Mouse (Mus musculus): ENCODE data around the gene Mcl1.
"Not testable (repeated sequence)": the region's sequence is repeated elsewhere in the genome, so short reads cannot be mapped to it uniquely, and the experiment has no call there.

Gene Mcl1

DNA sequence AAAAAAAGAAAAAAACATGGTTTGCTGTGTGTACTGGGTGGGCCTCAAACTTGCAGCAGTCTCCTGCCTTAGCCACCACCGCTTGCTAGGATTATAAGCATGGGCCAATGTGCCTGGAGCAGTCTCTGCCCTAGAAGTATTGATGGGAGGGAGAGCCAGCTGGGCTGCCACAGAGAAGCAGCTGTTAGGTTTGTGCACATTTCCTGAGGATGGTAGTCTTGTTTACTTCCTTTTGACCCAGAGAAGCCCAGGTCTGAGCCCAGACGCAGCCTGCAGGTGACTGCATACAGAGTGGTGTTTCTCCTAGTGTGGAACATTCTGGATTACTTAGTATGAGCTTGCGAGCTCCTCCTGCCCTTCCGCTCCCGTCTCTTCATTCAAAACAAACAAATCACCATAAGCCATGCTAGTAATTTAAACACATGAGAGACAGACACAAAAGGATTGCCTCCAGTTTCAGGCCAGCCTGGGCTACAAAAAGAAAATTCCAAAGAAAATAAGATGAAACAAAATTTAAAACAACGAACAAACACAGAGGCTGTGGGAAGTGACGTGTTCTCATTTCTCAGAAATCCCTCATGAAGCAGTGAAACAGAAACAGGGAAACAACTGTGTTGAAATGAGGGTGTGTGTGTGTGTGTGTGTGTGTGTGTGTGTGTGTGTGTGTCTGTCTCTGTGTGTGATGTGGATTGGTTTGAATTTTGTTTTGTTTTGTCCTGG lies 10.2 kb downstream of the Mcl1 start:
- DNase-seq: no peak

DNA sequence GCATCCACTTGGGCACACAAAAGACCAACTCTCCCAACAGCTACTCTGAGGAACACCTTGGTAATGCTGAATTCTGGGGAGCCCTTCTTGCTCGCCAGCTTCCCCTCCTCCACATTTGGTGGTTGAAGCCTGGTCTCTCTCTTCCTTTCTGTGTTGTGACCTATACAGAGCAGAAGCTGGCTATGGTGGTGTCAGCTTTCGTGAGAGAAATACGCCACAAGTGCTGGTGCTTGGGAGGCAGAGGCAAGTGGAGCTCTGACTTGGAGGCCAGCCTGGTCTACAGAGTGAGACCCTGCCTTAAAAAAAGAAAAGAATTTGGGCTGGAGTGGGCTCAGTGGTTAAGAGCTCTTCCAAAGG lies 10.7 kb downstream of the Mcl1 start:
- DNase-seq: no peak

DNA sequence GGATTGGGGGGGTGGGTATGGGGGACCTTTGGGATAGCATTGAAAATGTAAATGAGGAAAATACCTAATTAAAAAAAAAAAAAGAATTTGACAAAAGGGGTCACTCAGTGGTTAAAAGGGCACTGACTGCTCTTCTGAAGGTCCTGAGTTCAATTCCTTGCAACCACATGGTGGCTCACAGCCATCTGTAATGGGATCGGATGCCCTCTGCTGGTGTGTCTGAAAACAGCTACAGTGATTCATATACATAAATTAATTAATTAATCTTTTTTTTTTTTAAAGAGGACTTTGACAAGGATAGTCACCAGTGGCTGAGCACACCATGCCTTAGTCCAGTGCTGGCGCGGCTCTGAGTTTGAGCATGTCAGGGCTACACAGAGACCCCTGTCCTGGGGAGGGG lies 11.8 kb downstream of the Mcl1 start:
- not testable (repeated sequence) for DNase-seq

GRCm38 (mm10) chr3:95671201-95671600 lies 12.6 kb downstream of the Mcl1 start:
- no peak for DNase-seq

GRCm38 (mm10) chr3:95672461-95672860 lies 13.9 kb downstream of the Mcl1 start:
- DNase-seq: no peak

DNA sequence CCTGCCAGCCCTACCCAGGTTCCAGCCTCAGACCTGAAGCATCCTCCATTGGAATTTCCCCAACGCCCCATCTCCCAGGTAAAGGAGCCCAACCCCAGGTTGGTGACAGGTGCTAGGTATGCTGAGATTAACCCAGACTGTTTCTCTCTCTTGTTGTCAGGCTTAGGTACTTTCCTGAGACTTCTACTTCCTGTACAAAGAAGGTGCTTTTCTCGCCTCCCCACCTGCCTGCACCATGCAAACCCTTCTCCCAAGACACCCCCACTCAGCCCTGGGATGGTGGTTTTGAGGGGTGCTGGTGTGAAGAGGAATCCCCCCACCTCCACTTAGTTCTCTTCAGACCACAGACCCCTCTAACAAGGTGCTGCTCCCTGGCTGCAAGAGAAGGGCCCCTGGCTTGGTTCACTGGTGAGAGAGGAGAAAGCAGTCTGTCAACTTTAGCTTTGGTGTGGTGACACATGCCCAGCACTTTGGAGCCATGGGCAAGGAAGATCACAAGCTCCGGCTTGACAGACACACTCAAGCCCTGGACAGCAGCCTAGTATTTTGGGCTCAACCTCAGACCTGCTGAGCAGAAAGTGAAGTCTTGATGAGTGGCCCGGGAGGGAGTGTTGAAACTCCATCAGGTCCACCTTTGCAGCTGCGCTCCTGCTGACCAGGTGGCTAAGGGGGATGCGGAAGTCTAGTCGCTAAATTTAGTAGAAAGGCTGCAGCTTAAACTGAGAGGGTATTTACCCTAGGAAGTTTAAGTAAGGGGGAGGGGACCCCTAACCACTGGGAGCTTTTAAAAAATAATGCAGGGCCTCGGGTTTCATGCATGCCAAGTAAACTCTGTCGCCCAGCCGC lies 14.5 kb downstream of the Mcl1 start:
- no peak for DNase-seq

GRCm38 (mm10) chr3:95673707-95674211 lies 15.2 kb downstream of the Mcl1 start:
- no peak for DNase-seq

DNA sequence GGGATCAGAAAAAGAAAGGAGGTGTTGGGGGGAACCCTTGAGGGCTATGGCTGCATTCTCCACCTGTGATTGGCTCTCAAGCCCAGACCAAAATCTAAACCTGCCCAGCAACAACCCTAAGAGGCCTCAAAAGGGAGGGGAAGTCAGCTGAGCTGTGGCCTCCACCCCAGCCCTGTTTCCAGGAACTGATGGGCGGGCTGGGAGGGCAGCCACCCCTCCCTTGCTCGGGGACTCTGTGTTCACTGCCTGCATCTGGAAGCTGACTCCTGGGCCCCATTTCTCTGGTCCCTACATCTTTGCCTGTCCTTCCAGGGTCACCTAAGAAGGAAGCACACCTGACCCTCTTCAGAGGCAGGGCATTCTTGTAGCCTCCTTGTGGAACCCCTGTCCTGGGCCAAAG lies 15.6 kb downstream of the Mcl1 start:
- no peak for DNase-seq

DNA sequence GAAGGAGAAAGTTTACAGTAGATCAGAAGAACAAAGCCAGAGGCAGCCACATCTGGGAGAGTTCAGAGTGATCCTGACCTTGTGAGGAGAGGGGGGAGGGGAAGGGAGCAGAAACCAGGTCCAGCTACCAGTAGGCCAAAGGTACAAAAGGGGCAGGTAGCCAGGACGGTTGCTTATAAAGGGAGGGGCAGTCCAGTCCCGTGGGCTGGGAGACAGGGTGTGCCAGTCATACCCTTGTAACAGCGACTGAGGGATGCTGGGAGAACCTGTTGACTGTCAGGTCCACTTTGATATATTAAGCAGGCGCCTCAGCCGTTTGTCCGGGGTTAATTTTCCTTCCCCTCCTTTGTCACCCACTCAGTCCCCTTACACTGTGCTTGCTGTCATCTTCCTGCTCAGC lies 16.2 kb downstream of the Mcl1 start:
- DNase-seq: no peak

DNA sequence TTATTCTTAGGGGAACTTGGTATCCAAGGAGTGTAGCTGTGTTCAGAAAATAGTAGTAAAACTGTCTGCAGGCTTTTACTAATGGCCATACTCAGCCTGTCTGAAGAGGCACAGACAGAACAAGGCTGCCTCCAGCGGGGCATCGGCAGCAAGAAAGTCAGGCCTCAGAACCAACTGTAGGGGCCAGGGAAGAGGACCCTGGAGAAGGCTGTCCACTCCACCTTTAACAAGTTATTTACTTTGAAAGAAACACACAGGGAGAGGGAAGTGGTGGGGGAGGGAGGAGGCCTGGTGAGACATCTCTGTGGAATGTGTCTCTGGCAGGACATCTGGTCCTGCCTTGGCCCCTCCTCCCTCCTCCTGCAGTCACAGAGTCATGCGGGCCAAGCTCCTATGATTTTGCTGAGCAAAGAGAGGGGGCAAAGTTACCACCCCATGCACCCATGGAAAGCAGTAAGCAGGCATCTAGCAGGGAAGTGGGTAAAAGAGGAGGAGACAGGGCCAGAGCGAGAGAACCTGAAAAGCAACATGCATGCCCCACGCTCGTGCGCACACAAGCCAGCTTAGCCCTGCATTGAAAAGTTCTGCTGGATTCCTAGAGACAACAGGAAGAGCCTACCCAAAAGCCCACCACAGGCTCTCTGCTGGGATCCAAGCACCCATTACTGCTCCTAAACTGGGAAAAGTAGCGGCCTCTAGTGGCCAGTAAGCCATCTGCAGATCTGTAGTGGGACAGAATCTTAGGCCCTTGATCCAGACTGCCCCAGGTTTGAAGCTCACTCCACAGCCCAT lies 16.9 kb downstream of the Mcl1 start:
- peak; percentile 69 to 82 for DNase-seq

DNA sequence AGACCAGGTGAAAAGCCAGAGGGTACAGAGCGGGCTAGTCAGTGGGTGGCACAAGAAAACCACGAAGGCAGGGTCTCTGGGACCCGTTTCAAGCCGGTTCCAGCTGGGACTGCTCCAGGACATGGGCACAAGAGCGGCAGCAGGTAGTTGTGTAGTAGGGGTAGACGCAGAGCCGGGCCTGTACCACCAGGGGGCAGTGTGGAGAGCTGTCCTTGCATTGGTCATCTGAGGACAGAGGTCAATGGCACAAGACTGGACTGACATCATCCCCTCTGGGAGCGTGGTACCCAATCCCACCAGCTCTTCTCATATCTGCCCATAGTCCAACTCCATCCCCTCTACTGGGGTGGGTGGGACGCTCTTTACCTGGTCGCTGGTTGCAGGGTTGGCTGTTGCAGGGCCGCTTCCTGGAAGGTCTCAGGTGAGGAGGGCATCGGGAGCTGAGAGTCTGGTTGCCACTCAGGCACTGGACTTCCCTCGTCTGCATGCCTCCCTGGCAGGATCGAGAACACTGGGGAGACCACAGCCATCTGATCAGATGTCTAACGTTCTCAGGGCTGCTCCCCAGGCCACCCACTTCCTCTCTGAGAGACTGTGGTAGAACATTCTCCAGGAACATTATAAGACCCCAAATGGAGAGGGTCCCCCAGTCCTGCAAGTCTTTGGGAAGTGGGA lies 18.3 kb downstream of the Mcl1 start:
- peak; percentile 70 to 81 for DNase-seq

GRCm38 (mm10) chr3:95677420-95678090 lies 19.0 kb downstream of the Mcl1 start:
- DNase-seq: no peak

DNA sequence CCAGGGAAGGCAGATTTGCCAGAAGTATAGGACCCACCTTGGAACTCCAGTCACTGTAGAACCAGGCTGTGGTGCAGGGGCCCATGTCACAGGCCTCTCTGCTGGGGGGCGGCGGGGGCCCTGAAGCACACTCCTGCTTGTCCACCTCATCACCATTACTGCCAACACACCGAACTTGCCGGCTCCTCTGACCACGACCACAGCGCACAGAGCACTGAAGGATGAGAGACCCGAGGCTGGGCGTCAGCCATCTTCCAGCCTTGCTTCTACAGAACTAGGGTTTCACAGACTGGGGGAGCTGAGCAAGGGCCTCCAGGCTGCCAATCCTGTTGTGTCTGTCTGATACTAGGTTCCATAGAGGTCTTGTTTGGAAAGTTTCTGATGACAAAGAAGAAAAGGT lies 21.0 kb downstream of the Mcl1 start:
- no peak for DNase-seq

DNA sequence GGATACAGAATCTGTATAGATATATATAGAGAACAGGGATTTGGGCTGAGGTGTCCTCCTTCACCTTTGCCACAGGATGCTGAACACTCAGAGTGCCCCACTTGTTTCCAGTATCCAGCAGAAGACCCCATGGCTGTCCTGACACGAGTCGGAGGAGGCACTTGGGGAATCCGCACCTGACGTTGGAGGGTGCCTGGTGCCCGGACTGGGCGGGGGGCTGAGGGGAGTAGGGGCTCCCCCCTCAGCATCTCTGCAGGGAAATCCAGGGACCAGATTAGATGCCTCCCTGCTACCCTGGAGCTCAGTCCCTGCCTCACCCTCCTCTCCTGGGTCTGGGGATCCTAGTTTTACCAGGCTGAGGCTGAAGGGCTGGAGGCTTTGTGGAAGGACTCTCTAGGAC lies 22.1 kb downstream of the Mcl1 start:
- DNase-seq: no peak

GRCm38 (mm10) chr3:95681365-95681764 lies 22.8 kb downstream of the Mcl1 start:
- DNase-seq: no peak

DNA sequence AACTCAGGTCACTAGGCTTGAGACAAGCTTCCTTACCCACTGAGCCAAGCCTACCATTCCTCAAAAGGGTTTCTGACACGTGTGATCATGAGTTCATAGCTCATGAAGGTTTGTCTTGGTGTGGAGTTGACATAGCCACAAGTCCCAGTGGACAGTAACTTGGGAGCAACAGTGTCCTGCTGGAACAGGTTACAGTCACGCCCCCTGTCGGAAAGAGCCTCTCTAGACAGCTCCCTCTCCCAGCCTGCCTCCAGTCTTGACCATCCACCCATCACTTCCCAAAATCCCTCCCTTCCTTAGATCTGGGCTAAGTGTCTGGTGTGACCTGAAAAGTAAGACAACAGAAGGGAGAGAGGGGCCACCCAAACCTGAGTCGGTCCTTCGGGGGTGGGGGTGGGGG lies 24.3 kb downstream of the Mcl1 start:
- DNase-seq: no peak

DNA sequence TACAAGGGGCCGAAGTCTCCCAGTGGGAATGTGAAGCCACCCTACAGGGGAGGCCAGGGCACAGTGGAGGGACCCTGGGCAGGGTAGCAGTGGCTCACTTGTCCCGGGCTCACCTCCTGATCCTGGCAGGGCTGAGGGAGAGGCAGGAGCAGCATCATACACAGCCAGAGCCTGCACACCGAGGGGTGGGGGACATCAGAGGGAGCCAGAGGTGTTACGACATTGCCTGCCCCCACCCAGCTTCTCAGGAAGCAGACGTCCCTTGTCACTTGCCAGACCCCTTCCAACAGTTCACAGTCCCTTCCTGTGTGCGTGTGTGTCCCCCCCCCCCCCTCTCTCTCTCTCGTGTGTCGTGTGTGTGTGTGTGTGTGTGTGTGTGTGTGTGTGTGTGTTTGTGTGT lies 26.3 kb downstream of the Mcl1 start:
- no peak for DNase-seq

DNA sequence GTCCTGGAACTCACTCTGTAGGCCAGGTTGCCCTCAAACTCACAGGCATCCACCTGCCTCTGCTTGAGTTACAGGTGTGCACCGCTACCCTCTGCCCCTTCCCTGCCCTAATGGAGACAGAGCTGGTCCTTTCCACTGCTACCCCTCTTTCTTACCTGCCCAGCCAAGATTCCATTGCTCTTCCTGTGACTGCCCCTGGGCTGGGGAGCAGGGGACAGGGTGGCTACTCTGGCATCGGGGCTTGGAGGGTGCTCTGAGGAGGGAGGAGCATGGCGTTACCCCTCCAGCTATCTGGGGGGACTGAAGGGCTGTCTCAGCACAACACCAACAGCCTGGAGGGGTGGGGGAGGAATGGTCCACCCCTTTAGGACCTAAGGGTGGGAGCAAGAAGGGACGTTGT lies 26.7 kb downstream of the Mcl1 start:
- no peak for DNase-seq

- DNase-seq: no peak
Measured at GRCm38 (mm10) chr3:95685701-95686100, 27.1 kb downstream of the Mcl1 start.

DNA sequence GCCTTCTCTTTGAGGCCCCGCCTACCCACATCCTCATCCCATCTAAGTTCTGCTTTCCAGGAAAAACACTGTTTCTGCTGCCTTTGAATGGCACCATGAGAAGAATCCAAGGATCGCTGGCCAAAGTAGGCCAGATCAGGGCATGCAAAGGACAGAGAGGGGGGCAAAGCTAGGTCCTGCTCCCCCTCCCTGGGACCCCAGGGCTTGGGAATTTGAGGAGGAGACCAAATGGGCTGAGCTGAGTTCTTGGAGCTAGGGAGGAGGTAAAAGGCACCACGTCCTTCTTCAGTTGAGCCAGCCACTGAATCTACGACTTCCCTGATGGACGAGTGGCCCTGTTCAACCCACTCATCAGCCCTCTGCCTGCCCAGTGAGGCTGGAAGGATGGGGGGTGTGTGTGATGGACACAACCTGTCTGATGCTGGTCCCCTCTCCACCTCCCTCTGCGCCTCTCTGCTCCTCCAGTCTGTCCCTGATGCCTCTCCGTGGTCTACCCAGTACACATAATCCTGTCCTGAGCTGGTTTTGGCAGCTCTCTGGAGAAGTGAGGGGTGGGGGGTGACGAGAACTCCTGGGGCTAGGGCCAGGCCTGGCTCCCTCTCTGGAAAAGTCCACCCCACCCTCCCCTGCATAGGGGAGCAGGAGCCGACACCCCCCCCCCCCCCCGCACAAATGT lies 28.0 kb downstream of the Mcl1 start:
- DNase-seq: no peak

- no peak for DNase-seq
Measured at GRCm38 (mm10) chr3:95687168-95687523, 28.6 kb downstream of the Mcl1 start.

All from cerebellum, postnatal 25 days (tissue).